Mouse (Mus musculus) stomach, postnatal 0 days (tissue): ENCODE measurements around the gene Mrpl34.

Source experiments
- CTCF ChIP-seq: IDR thresholded peaks from 2 replicates; pipeline ENCODE4 v1.5.1; 2016; ENCODE audit warnings: antibody characterized with exemption, low read depth, mild to moderate bottlenecking, moderate library complexity
- EP300 ChIP-seq: optimal IDR thresholded peaks from 2 replicates; pipeline ENCODE3; 2016; ENCODE audit warnings: antibody characterized with exemption

DNA sequence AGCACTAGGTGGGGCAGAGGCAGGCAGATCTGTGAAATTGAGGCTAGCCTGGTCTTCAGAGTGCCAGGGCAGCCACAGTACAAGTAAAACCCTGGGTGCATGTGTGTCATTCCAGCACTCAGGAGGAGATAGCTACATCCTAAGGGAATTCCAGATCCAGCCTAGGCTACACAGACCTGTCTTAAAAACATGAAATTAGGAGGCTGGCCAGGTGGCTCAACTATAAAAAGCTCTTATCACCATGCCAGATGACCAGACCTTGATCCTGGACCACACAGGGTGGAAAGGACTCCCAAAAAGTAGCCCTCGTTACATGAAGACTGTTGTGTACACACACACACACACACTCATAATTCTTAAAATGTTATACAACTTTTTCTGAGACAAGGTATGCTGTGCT is 3.2 kb downstream of the Mrpl34 start:
- TF ChIP-seq CTCF, result no peak
- no peak for TF ChIP-seq EP300
